In the genomic region with DNA sequence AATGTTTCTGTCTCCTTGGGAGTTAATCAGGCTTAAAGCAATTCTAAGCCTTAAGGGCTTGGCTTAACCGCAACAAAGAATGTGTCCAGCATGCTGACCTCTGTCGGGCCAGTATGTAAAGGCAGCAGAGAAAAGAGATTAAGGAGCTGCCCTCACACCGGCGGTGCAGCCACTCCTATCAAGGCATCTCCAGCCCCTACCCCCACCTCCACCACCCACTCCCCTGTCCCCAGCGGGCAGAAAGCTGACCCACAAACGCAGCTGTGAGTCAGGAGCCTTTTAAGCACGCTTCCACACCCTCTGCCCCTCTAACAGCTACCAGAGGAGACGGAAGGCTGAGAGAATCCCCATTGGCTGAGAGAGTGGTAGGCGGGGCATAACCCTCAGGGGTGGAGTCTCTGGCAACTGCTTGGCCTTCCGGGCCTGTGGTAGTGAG, we compare ENCODE assay signal across 8 mouse cellular contexts. TPM values are rescaled to one million over a fixed set of nuclear protein-coding genes. Genes with fewer than 3 reads are reported as not detected.
A peak's percentile ranks its signal among the peaks of the same experiment; 100 is the strongest.
DNase-seq lines count a peak whose midpoint lies in the region; ATAC-seq and TF ChIP-seq lines count a peak whose summit lies in the region.

No protein-coding gene starts in this region.

- no peaks in the 10 kb centered on the region for H3K27me3 ChIP-seq in intestine, embryonic 15.5 days (replicated peaks)
- no peaks in the 10 kb centered on the region for H3K27me3 ChIP-seq in liver, postnatal 0 days (ENCODE audit: insufficient read depth, low read length)
- no peaks in the 10 kb centered on the region for H3K27me3 ChIP-seq in neural tube, embryonic 15.5 days (replicated peaks)

- H3K4me1 ChIP-seq in intestine, embryonic 15.5 days (replicated peaks): no peaks in the 10 kb centered on the region
- H3K4me1 ChIP-seq in liver, postnatal 0 days (ENCODE audit: insufficient read depth): no peaks in the 10 kb centered on the region
- H3K4me1 ChIP-seq in neural tube, embryonic 15.5 days: peaks cover 12% of the 10 kb centered on the region

- no peak for TF ChIP-seq EP300 in liver, postnatal 0 days (IDR thresholded peaks at IDR 0.05; ENCODE audit: low read depth)

- no peaks in the 10 kb centered on the region for H3K9me3 ChIP-seq in intestine, embryonic 15.5 days
- H3K9me3 ChIP-seq in liver, postnatal 0 days (ENCODE audit: low read length): no peaks in the 10 kb centered on the region
- no peaks in the 10 kb centered on the region for H3K9me3 ChIP-seq in neural tube, embryonic 15.5 days (replicated peaks)

- H3K9ac ChIP-seq in intestine, embryonic 15.5 days: no peak overlapping the region
- H3K9ac ChIP-seq in liver, postnatal 0 days (replicated peaks): no peak overlapping the region
- H3K9ac ChIP-seq in neural tube, embryonic 15.5 days (replicated peaks): 0 out of 2 replicates have a peak overlapping the region, but pooled peaks have one; percentile 8

- peak overlapping the region; percentile 40 for H3K4me3 ChIP-seq in intestine, embryonic 15.5 days (replicated peaks)
- peak overlapping the region; percentile 24; the same call in 1 of the 2 replicates for H3K4me3 ChIP-seq in liver, postnatal 0 days (ENCODE audit: low read depth, low read length)
- H3K4me3 ChIP-seq in neural tube, embryonic 15.5 days (replicated peaks): peak overlapping the region; percentile 39

- 3% methylated on average over 10 of the region's 10 CpGs for WGBS in intestine, embryonic 15.5 days
- 1% methylated on average over 10 of the region's 10 CpGs for WGBS in liver, postnatal 0 days (ENCODE audit: insufficient replicate concordance)
- WGBS in neural tube, embryonic 15.5 days: 1% methylated on average over 10 of the region's 10 CpGs

- peak; percentile 99 for ATAC-seq in intestine, embryonic 15.5 days
- ATAC-seq in liver, postnatal 0 days: no peak
- ATAC-seq in neural tube, embryonic 15.5 days (ENCODE audit: low FRiP score): peak; percentile 93

- no peak for TF ChIP-seq CTCF in liver, postnatal 0 days (IDR thresholded peaks at IDR 0.05; ENCODE audit: low read depth)

- no peak overlapping the region for H3K27ac ChIP-seq in intestine, embryonic 15.5 days
- no peak overlapping the region for H3K27ac ChIP-seq in liver, postnatal 0 days (ENCODE audit: low read depth)
- peak overlapping the region; percentile 29; the same call in 1 of the 2 replicates for H3K27ac ChIP-seq in neural tube, embryonic 15.5 days (replicated peaks)

- no peaks in the 10 kb centered on the region for H3K36me3 ChIP-seq in intestine, embryonic 15.5 days
- no peaks in the 10 kb centered on the region for H3K36me3 ChIP-seq in liver, postnatal 0 days (replicated peaks; ENCODE audit: insufficient read depth, low read length)
- H3K36me3 ChIP-seq in neural tube, embryonic 15.5 days: no peaks in the 10 kb centered on the region

- peak; percentile 92 for DNase-seq in ES-CJ7 (ENCODE audit: low read depth, low spot score)
- peak; percentile 69 to 78 for DNase-seq in adrenal gland, postnatal 36 days
- DNase-seq in gastrocnemius, postnatal 25 days: peak; percentile 21
- peak; percentile 46 for DNase-seq in liver, postnatal 0 days
- DNase-seq in yolk sac, embryonic 10.5 days (ENCODE audit: low spot score): peak; percentile 78
- no peak for DNase-seq in layer of hippocampus, adult 11-12 months (ENCODE audit: low spot score)

- H3K4me2 ChIP-seq in intestine, embryonic 15.5 days (replicated peaks): peak overlapping the region; percentile 67
- peak overlapping the region; percentile 60 for H3K4me2 ChIP-seq in liver, postnatal 0 days (ENCODE audit: low read depth, low read length)
- peak overlapping the region; percentile 58 for H3K4me2 ChIP-seq in neural tube, embryonic 15.5 days

RNA-seq across cellular contexts. Expression of a gene that starts 18.1 kb away (rescaled TPM):
- 10 to 100 TPM; 14.3 to 18.7 TPM for total RNA-seq in adrenal gland, postnatal 36 days (2021)
- 1 to 10 TPM; 1.1 to 5.7 TPM for total RNA-seq in gastrocnemius, postnatal 25 days (2021)
- 22.0 and 25.9 TPM in 2 replicates for polyA plus RNA-seq in intestine, embryonic 15.5 days (2015; fragmentation: Nextera tagmentation; extraction: Ambion mirVana)
- polyA plus RNA-seq in liver, postnatal 0 days (2015; fragmentation: Nextera tagmentation; extraction: Ambion mirVana): 0.62 and 0.68 TPM in 2 replicates
- 49.7 and 52.4 TPM in 2 replicates for polyA plus RNA-seq in neural tube, embryonic 15.5 days (2015; fragmentation: Nextera tagmentation; extraction: Ambion mirVana)

Comparison
In these comparisons a context has a peak if more than half of its experiments do, and no peak if none do; other contexts are left out.
1. RNA of a gene that starts 18.1 kb away (polyA plus RNA-seq): 49.7 to 52.4 TPM in neural tube, embryonic 15.5 days and 22.0 to 25.9 TPM in intestine, embryonic 15.5 days; 0.62 to 0.68 TPM in liver, postnatal 0 days; every median in the first group is over 10 times any median in the second.
2. Peak in every context shown above with its lines, with median percentiles within 50 percentile points of each other: H3K4me2 ChIP-seq and H3K4me3 ChIP-seq.